Comparison of ENCODE assay signal across 34 mouse cellular contexts in the genomic region with DNA sequence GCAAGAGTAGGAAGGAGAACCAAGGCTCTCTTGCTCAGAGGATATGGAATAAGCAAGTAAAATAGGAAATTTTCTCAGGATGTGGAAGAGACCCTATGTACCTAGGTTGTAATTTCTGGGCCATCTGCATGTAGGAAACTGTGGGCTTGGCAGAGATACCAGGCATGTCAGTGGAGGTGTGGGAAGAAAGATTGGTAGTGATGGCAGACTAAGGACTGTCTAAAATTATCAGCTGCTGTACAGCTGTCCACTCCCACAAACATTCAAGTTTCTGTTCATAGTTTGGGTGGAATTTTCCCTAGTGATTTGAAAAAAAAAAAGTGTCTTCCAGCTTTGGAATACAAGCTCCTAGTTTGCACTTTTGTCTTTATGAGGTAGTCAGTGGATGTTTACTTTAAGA.
DNase-seq lines count a peak whose midpoint lies in the region; ATAC-seq lines count a peak whose summit lies in the region.
"Had no signal": no experiment of that assay in that cellular context is flagged by ENCODE, and none has a peak within 500 bp of the region (broad histone marks: within the 10 kb centered on the region; RNA-seq: fewer than 3 reads in every experiment).

No protein-coding gene starts in this region.

- no peak overlapping the region for H3K27ac ChIP-seq in heart, embryonic 11.5 days (ENCODE audit: low read depth, low read length)
- H3K27ac ChIP-seq: embryonic facial prominence, embryonic 12.5 days; hindbrain, embryonic 13.5 days; limb, embryonic 10.5 days; limb, embryonic 15.5 days; liver, embryonic 14.5 days; macrophage; midbrain, embryonic 13.5 days; neural tube, embryonic 13.5 days; stomach, postnatal 0 days had no signal

- H3K36me3 ChIP-seq in heart, embryonic 11.5 days (ENCODE audit: control insufficient read depth, insufficient read depth, low read length), result no peaks in the 10 kb centered on the region
- H3K36me3 ChIP-seq: embryonic facial prominence, embryonic 12.5 days; heart, embryonic 12.5 days; hindbrain, embryonic 13.5 days; limb, embryonic 10.5 days; limb, embryonic 15.5 days; midbrain, embryonic 13.5 days; neural tube, embryonic 13.5 days had no signal

- H3K27me3 ChIP-seq in heart, embryonic 11.5 days (ENCODE audit: control insufficient read depth, insufficient read depth, low read length), result no peaks in the 10 kb centered on the region
- H3K27me3 ChIP-seq: embryonic facial prominence, embryonic 12.5 days; heart, embryonic 12.5 days; hindbrain, embryonic 13.5 days; limb, embryonic 15.5 days; midbrain, embryonic 13.5 days; neural tube, embryonic 13.5 days had no signal

- no peak overlapping the region for H3K9ac ChIP-seq in heart, embryonic 11.5 days (ENCODE audit: low read depth, low read length)
- H3K9ac ChIP-seq: embryonic facial prominence, embryonic 12.5 days; heart, embryonic 12.5 days; hindbrain, embryonic 13.5 days; limb, embryonic 15.5 days; liver, embryonic 14.5 days; midbrain, embryonic 13.5 days; neural tube, embryonic 13.5 days had no signal

- ATAC-seq in heart, embryonic 11.5 days (replicated peaks; ENCODE audit: insufficient number of reproducible peaks, low FRiP score, low TSS enrichment), result no peak
- ATAC-seq: CD4-positive, CD25-positive, alpha-beta regulatory T cell, adult 4 months; forebrain, embryonic 14.5 days; intestine, postnatal 0 days; midbrain, embryonic 13.5 days had no signal

- no peaks in the 10 kb centered on the region for H3K4me1 ChIP-seq in heart, embryonic 11.5 days (ENCODE audit: control insufficient read depth, insufficient read depth, low read length)
- H3K4me1 ChIP-seq: heart, embryonic 12.5 days; midbrain, embryonic 13.5 days; neural tube, embryonic 13.5 days had no signal

- no peak overlapping the region for H3K4me2 ChIP-seq in heart, embryonic 11.5 days
- H3K4me2 ChIP-seq: embryonic facial prominence, embryonic 12.5 days; heart, embryonic 12.5 days; hindbrain, embryonic 13.5 days; limb, embryonic 15.5 days; midbrain, embryonic 13.5 days; neural tube, embryonic 13.5 days had no signal

- H3K9me3 ChIP-seq in heart, embryonic 11.5 days (replicated peaks; ENCODE audit: control insufficient read depth, low read length), result no peaks in the 10 kb centered on the region
- H3K9me3 ChIP-seq: embryonic facial prominence, embryonic 12.5 days; heart, embryonic 12.5 days; hindbrain, embryonic 13.5 days; limb, embryonic 10.5 days; limb, embryonic 15.5 days; midbrain, embryonic 13.5 days; neural tube, embryonic 13.5 days had no signal

- H3K4me3 ChIP-seq in heart, embryonic 11.5 days (ENCODE audit: low read depth, low read length), result no peak overlapping the region
- H3K4me3 ChIP-seq: embryonic facial prominence, embryonic 12.5 days; heart, embryonic 12.5 days; hindbrain, embryonic 13.5 days; limb, embryonic 10.5 days; limb, embryonic 15.5 days; midbrain, embryonic 13.5 days; neural tube, embryonic 13.5 days had no signal

- intact Hi-C loops in left cerebral cortex, postnatal 25 days (cut with DNase I), result no loop called here

- peak; percentile 73 for DNase-seq in heart, adult 11 months
- DNase-seq in right cerebral cortex, adult 2 months (ENCODE audit: low spot score in 2 of 2), result peak; percentile 24 to 42
- DNase-seq in right cerebral cortex, postnatal 14 days, result no peak
- peak; percentile 6 to 84 for DNase-seq in left cerebral cortex, postnatal 25 days (ENCODE audit: low spot score in 2 of 2)
- DNase-seq in retina, postnatal 1 day, result no peak
- DNase-seq in kidney, postnatal 10 days, result no peak
- DNase-seq: adrenal gland, postnatal 14 days; cerebellum, adult 11-12 months; cerebellum, adult 9-11 months; embryo, embryonic 11 days; gastrocnemius, postnatal 25 days; heart, adult 18-20 months; heart, postnatal 4 days; kidney, adult 9 months; kidney, postnatal 14 days; lung, adult 2 months; lung, postnatal 10 days; spleen, adult 18-20 months; thymus, adult 2 months; thymus, postnatal 4 days had no signal

Comparison
In these comparisons a context has a peak if more than half of its experiments do, and no peak if none do; other contexts are left out.
1. DNase-seq: peak in heart, adult 11 months (single experiment), right cerebral cortex, adult 2 months (2 of 2) and left cerebral cortex, postnatal 25 days (2 of 2); none in right cerebral cortex, postnatal 14 days (single experiment), retina, postnatal 1 day (single experiment) and kidney, postnatal 10 days (single experiment).